Mouse (Mus musculus) heart, adult 9 months (tissue): ENCODE results near the gene Glt1d1.

Experiments
- DNase-seq, 2 experiments: peaks; one replicate each; pipeline ENCODE4 v3.0.0; 2022; ENCODE audit warnings: low spot score in 2 of 2

The Glt1d1 gene

DNA sequence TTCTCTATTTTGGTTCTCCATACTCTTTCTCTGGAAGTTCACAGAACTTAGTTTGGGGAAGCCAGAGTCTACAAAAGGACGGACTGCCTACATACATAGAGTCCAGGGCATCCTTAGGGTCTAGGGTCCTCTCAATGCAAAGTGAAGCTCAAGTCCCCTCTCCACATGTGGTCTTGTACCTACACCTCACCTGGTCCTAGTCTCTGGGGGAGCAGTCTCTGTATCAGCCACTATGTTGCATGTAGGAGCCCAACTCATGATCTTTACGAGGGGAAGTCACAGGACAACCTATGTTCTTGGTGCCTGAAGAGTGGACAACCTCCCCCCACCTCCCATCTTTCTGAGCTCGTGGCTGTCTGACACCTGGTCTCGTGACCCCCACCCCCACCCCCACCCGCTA, 391 bp upstream of the Glt1d1 start:
- no peak for DNase-seq

- no peak for DNase-seq
Measured at GRCm38 (mm10) chr5:127633188-127633587, 1.1 kb downstream of the Glt1d1 start.

GRCm38 (mm10) chr5:127633666-127634065, 1.6 kb downstream of the Glt1d1 start:
- no peak for DNase-seq

DNA sequence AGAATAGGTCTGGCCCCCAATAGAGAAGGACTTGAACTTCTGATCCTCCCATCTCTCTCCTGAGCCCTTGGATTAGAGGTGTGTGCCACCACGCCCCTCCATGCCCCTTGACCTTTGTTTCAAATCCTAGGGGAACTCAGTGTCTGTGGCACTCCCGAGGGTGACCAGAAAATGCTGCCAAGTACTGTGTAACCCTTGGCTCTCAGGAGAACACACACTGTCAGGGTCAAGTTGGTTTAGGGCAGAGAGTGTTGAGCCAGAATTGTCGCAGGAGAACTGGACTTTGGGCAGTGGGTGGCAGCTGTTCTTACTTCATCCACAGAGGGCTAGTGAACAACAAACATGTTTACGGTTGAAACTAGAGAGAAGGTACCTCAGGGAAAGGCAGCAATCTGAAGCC, 5.6 kb downstream of the Glt1d1 start:
- no peak for DNase-seq

DNA sequence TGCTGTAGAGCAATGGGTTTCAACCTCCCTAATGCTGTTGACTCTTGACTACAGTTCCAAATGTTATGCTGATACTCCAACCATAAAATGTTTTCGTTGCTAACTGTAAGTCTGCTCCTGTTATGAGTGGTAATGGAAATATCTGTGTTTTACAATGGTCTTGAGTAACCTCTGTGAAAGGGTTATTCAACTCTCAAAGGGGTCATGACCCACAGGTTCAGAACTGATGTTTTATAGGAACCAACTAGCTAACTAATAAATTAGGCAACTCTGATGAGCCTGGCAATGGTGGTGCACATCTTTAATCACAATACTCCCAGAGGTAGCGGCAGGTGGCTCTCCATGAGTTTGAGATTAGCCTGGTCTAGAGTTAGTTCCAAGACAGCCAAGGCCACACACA, 6.1 kb downstream of the Glt1d1 start:
- DNase-seq = no peak

GRCm38 (mm10) chr5:127639067-127639605, 7.1 kb downstream of the Glt1d1 start:
- no peak for DNase-seq

DNA sequence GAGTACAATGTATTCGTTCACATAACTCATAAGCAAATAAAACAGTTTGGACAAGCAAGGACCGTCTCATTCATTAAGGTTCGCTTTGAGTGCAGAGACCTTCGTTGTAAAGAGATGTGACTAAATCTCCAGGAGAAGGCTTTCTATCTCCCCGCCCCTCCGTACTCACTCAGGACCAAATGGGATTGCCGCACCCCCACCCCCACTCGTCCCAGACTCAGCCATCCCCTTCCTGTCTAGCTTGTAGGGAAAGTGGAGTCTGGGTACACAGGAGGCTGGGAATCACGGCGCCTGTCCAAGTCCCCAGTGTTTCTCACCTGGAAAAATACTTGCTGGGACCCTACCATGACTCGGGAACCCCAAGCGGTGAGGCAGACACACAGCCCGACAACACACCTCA, 7.6 kb downstream of the Glt1d1 start:
- DNase-seq = no peak

DNA sequence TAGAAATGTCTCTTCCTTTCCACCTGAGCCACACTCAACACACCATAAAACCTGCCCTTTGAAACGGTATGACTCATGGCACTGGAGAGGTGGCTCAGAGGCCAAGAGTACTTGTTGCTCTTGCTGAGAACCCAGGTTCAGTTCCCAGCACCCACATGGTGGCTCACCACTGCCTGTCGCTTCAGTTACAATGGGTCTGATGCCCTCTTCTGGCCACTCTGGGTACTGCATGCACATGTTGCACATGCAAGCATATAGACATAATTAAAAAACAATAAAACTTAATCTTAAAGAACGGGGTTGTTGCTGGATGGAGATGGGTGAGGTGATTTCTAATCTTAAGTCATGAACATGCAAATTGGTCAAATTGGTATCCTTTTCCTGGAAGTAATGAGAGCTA, 8.3 kb downstream of the Glt1d1 start:
- no peak for DNase-seq

DNA sequence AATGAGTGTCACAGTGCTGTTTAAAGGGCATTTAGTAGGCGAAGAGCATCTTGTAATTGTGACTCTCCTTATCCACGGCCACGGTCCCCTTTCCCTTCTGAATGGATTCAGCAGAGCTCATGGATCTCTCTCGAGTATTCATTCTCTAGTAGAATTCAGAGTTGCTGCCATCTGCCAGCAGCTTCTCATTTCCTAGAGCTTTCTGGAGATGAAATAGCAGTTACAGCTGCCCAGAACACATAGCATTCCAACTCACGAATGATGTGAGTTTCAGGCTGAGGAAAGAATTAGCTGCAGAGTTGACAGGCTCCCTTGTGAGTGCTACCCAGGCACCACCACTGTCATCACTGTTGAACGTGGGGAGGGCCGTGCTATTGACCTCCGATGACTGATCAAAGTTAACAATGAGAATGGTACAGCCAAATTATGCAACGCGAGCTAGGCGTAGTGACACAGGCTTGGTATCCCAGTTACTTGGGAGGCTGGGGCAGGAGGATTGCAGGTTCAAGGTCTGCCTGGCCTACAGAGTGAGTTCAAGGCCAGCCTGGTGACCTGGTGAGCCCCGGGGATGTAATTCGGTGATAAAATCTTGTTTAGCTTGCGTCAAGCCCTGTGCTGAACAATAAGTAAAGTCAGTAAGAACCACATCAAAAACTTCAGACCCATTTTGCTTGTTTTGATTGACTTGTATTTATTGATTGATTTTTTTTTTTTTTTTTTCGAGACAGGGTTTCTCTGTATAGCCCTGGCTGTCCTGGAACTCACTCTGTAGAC, 9.3 kb downstream of the Glt1d1 start:
- no peak for DNase-seq

- no peak for DNase-seq
Measured at GRCm38 (mm10) chr5:127648046-127648445, 16.0 kb downstream of the Glt1d1 start.

- DNase-seq = no peak
Measured at GRCm38 (mm10) chr5:127649077-127649476, 17.0 kb downstream of the Glt1d1 start.

GRCm38 (mm10) chr5:127658257-127658656, 26.2 kb downstream of the Glt1d1 start:
- DNase-seq = no peak

DNA sequence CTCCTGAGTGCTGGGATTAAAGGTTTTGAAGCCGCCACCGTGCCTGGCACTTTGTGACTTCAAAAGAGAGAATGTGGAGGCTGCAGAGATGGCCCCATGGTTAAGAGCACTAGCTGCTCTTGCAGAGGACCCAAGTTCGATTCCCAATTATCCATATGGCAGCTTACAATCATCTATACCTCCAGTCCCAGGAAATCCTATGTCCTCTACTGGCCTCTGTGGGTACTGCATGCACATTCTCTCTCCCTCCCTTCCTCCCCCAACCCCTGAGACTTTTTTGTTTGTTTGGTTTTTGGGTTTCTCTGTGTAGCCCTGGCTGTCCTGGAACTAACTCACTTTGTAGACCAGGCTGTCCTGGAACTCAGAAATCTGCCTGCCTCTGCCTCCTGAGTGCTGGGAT, 27.2 kb downstream of the Glt1d1 start:
- DNase-seq = no peak

GRCm38 (mm10) chr5:127660267-127660666, 28.2 kb downstream of the Glt1d1 start:
- no peak for DNase-seq

GRCm38 (mm10) chr5:127660979-127661378, 28.9 kb downstream of the Glt1d1 start:
- DNase-seq = no peak

DNA sequence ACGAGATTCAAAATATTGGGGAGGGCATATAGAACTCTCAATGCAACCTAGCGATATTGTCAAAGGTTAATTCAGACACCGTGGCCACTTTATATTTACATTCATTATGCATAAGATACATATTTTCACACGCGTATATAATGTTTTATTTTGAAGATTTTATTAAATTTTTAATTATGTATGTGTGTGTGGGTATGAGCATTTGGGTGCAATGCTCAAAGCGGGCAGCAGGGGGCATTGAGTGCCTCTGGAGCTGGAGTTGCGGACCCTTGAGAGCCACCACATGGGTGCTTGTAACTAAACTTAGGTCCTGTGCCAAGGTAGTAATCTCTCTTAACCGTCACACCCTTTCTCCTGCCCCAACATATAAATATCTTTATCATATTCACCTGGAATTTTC, 41.9 kb downstream of the Glt1d1 start:
- DNase-seq = no peak

GRCm38 (mm10) chr5:127677561-127677960, 45.5 kb downstream of the Glt1d1 start:
- DNase-seq = no peak

- DNase-seq = no peak
Measured at GRCm38 (mm10) chr5:127678501-127678900, 46.4 kb downstream of the Glt1d1 start.

- DNase-seq = no peak
Measured at GRCm38 (mm10) chr5:127688568-127689170, 56.6 kb downstream of the Glt1d1 start.

GRCm38 (mm10) chr5:127691085-127691484, 59.0 kb downstream of the Glt1d1 start:
- no peak for DNase-seq

DNA sequence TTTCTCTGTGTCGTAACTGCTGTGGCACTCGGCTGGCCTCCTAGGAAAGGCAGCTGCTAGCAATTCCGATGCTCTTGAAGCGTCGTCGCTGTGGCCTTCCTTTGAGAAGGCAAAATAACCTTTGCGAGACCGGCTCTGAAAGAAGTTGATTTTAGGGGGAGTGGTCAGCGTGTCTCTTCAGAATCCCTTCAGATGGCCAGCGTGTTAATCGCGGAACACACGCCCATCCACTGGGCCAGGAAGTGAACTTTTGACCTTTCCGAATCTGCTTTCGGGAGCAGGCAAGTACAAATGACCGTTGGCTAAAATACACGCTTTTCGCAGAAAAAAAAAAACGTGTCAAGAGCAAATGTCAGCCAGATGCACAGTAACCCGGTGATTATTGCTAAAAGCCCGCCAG, 59.5 kb downstream of the Glt1d1 start:
- no peak for DNase-seq

DNA sequence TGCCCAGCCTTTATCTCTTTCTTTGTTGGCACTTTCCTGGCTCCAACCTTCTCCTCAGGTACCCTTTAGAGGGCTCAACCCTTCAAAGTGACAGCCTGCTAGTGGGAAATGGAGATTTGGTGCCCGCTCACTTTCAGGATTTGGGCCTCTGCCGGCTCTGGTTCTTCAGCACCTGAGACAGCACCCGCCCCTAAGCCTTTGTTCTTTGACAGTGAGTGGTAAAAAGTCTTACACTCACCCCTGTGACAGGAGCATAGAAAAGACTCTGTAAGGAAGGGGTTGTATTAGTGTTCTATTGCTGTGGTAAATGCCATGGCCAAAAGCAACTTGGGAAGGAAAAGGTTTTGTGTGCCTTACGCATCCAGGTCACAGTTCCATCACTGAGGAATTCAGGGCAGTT, 63.8 kb downstream of the Glt1d1 start:
- no peak for DNase-seq

GRCm38 (mm10) chr5:127696602-127697001, 64.5 kb downstream of the Glt1d1 start:
- no peak for DNase-seq
